Mouse (Mus musculus) thymus, adult 18-20 months (tissue): Measurements from ENCODE around the gene Mr1.

Experiments used
- DNase-seq, 2 experiments: peaks; one replicate each; pipeline ENCODE4 v3.0.0; 2022; ENCODE audit warnings: mixed read lengths in 2 of 2

Mr1 gene

GRCm38 (mm10) chr1:155093145-155093791 is 53.3 kb downstream of the Mr1 start:
- no peak for DNase-seq

GRCm38 (mm10) chr1:155091842-155092800 is 54.5 kb downstream of the Mr1 start:
- no peak for DNase-seq

GRCm38 (mm10) chr1:155091374-155091841 is 55.2 kb downstream of the Mr1 start:
- no peak for DNase-seq

GRCm38 (mm10) chr1:155090736-155091135 is 55.9 kb downstream of the Mr1 start:
- DNase-seq = no peak

- no peak for DNase-seq
These were observed 56.3 kb downstream of the Mr1 start for GRCm38 (mm10) chr1:155090327-155090726.

GRCm38 (mm10) chr1:155088847-155089603 is 57.6 kb downstream of the Mr1 start:
- DNase-seq = no peak

- DNase-seq = no peak
These were observed 58.6 kb downstream of the Mr1 start for GRCm38 (mm10) chr1:155088046-155088445.

- DNase-seq = peak; percentile 31 to 48
These were observed 59.7 kb downstream of the Mr1 start for GRCm38 (mm10) chr1:155086893-155087292.

GRCm38 (mm10) chr1:155086416-155086815 is 60.2 kb downstream of the Mr1 start:
- no peak for DNase-seq

- DNase-seq = no peak
These were observed 61.8 kb downstream of the Mr1 start for GRCm38 (mm10) chr1:155084839-155085238.

- DNase-seq = peak; percentile 79 to 86
These were observed 63.0 kb downstream of the Mr1 start for GRCm38 (mm10) chr1:155083271-155084265.

- DNase-seq = peak in 1 of 2 experiments; percentile 65
These were observed 63.7 kb downstream of the Mr1 start for GRCm38 (mm10) chr1:155082965-155083268.

GRCm38 (mm10) chr1:155082158-155082964 is 64.3 kb downstream of the Mr1 start:
- no peak for DNase-seq

- DNase-seq = no peak
These were observed 68.9 kb downstream of the Mr1 start for GRCm38 (mm10) chr1:155077675-155078074.
